ENCODE assay signal across 13 mouse cellular contexts in genomic region chr10:100066374-100066773, GRCm38 (mm10). TPM values are rescaled to one million over a fixed set of nuclear protein-coding genes. Genes with fewer than 3 reads are reported as not detected.
DNase-seq lines count a peak whose midpoint lies in the region; ATAC-seq and TF ChIP-seq lines count a peak whose summit lies in the region.
"Had no signal": no experiment of that assay in that cellular context is flagged by ENCODE, and none has a peak within 500 bp of the region (broad histone marks: within the 10 kb centered on the region; RNA-seq: fewer than 3 reads in every experiment).

No protein-coding gene starts in this region.

- peak overlapping the region; percentile 72; the same call in 1 of the 2 replicates for H3K27ac ChIP-seq in layer of hippocampus, adult 2 months
- no peak overlapping the region for H3K27ac ChIP-seq in forebrain, embryonic 16.5 days (ENCODE audit: low read length)
- H3K27ac ChIP-seq in midbrain, embryonic 16.5 days (ENCODE audit: low read length): no peak overlapping the region
- H3K27ac ChIP-seq: heart, embryonic 10.5 days; kidney, postnatal 0 days had no signal

- DNase-seq in layer of hippocampus, adult 2 months (ENCODE audit: low spot score in 2 of 2): no peak
- DNase-seq in layer of hippocampus, postnatal 36 days: no peak
- peak; percentile 20 for DNase-seq in Muller cell, postnatal 12 days (ENCODE audit: inconsistent ontology term)
- no peak for DNase-seq in kidney, adult 11 months
- DNase-seq in B cell, adult 2 months: no peak
- DNase-seq: right cerebral cortex, postnatal 4 days; thymus, postnatal 4 days had no signal

- no peak for TF ChIP-seq CTCF in layer of hippocampus, adult 2 months (conservative IDR thresholded peaks at IDR 0.05)

- peaks cover 11% of the 10 kb centered on the region for H3K4me1 ChIP-seq in forebrain, embryonic 16.5 days (replicated peaks; ENCODE audit: control insufficient read depth, insufficient read depth, low read length)
- no peaks in the 10 kb centered on the region for H3K4me1 ChIP-seq in midbrain, embryonic 16.5 days (ENCODE audit: control insufficient read depth, insufficient read depth, low read length)
- H3K4me1 ChIP-seq: heart, embryonic 10.5 days had no signal

- H3K9ac ChIP-seq in forebrain, embryonic 16.5 days (replicated peaks; ENCODE audit: low read depth, low read length): no peak overlapping the region
- no peak overlapping the region for H3K9ac ChIP-seq in midbrain, embryonic 16.5 days (ENCODE audit: low read depth, low read length)

- no peaks in the 10 kb centered on the region for H3K36me3 ChIP-seq in forebrain, embryonic 16.5 days (ENCODE audit: control insufficient read depth, insufficient read depth)
- no peaks in the 10 kb centered on the region for H3K36me3 ChIP-seq in midbrain, embryonic 16.5 days (ENCODE audit: control insufficient read depth, insufficient read depth, low read length)
- H3K36me3 ChIP-seq: heart, embryonic 10.5 days had no signal

- WGBS in forebrain, embryonic 16.5 days: 17% methylated on average over 7 of the region's 7 CpGs
- WGBS in midbrain, embryonic 16.5 days: 17% methylated on average over 7 of the region's 7 CpGs

- peak; percentile 43 for ATAC-seq in forebrain, embryonic 16.5 days
- peak; percentile 21; the same call in 1 of the 2 replicates for ATAC-seq in midbrain, embryonic 16.5 days

- no peak overlapping the region for H3K4me3 ChIP-seq in layer of hippocampus, adult 2 months
- no peak overlapping the region for H3K4me3 ChIP-seq in forebrain, embryonic 16.5 days (replicated peaks; ENCODE audit: low read length)
- H3K4me3 ChIP-seq in midbrain, embryonic 16.5 days (ENCODE audit: low read depth, low read length): no peak overlapping the region
- H3K4me3 ChIP-seq: heart, embryonic 10.5 days had no signal

- no peak overlapping the region for H3K4me2 ChIP-seq in forebrain, embryonic 16.5 days (ENCODE audit: low read length)
- 0 out of 2 replicates have a peak overlapping the region, but pooled peaks have one; percentile 7 for H3K4me2 ChIP-seq in midbrain, embryonic 16.5 days (ENCODE audit: low read length)
- H3K4me2 ChIP-seq: liver, embryonic 11.5 days had no signal

- H3K27me3 ChIP-seq in forebrain, embryonic 16.5 days (replicated peaks; ENCODE audit: control insufficient read depth, insufficient read depth, low read length): no peaks in the 10 kb centered on the region
- no peaks in the 10 kb centered on the region for H3K27me3 ChIP-seq in midbrain, embryonic 16.5 days (ENCODE audit: control insufficient read depth, insufficient read depth, low read depth, low read length)
- H3K27me3 ChIP-seq: CH12.LX had no signal

- no peaks in the 10 kb centered on the region for H3K9me3 ChIP-seq in forebrain, embryonic 16.5 days (ENCODE audit: control insufficient read depth, low read length)
- no peaks in the 10 kb centered on the region for H3K9me3 ChIP-seq in midbrain, embryonic 16.5 days (replicated peaks; ENCODE audit: control insufficient read depth, low read length, poor library complexity, severe bottlenecking)
- H3K9me3 ChIP-seq: heart, embryonic 10.5 days had no signal

RNA-seq across cellular contexts. Expression of gene Kitl, which starts 50.9 kb away (rescaled TPM):
- total RNA-seq in layer of hippocampus, adult 2 months (2021): 10 to 100 TPM; 21.4 to 21.6 TPM
- 10 to 100 TPM; 19.7 to 26.8 TPM for total RNA-seq in layer of hippocampus, postnatal 36 days (2021)
- 43.4 and 45.5 TPM in 2 replicates for polyA plus RNA-seq in forebrain, embryonic 16.5 days (2015; fragmentation: Nextera tagmentation; extraction: Ambion mirVana)
- 67.0 and 99.2 TPM in 2 replicates for polyA plus RNA-seq in midbrain, embryonic 16.5 days (2015; fragmentation: Nextera tagmentation; extraction: Ambion mirVana)
- total RNA-seq: CH12.LX had no signal
